Mouse (Mus musculus): Measurements from ENCODE around the gene Olfr544.
A peak's percentile ranks its signal among the peaks of the same experiment; 100 is the strongest.

The Olfr544 gene

DNA sequence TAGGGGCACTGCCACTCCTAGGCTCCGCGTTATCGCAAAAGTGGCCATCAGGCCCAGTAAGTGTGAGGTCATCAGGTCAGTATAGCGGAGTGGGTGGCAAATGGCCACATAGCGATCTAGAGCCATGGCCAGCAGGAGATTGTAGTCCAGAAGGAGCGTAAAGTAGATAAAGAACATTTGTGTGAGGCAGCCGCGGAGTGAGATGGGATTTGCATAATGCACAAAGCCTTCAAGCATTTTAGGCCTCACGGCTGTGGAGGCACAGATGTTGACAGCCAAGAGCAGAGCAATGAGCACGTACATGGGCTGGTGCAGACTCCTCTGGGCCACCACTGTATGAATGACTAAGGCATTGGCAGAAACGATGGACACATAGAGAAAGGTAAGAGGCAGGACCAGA lies 10.7 kb downstream of the Olfr544 start:
- DNase-seq (ENCODE audit: low spot score), result no peak

GRCm38 (mm10) chr7:102476601-102477000 lies 11.5 kb downstream of the Olfr544 start:
- no peak for DNase-seq (ENCODE audit: low spot score)

DNA sequence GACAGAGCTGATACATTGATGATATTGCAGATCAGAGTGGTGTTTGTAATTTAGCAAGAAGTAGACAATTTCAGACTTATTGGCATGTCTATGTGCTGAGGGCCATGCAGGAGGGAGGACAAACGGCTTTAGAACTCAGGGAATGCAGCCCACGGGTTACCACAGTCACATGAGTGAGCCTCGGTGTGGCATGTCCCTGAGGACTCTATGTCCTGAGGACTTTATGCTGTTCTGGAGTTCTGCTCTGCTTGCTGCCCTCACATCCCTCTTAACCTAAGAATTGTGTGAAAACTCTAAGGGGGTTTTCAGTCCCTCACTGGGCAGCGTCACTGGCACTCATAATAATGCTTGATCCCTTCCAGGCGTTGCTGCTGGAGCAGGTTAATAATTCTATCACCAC lies 15.4 kb downstream of the Olfr544 start:
- DNase-seq (ENCODE audit: low spot score), result no peak

- DNase-seq (ENCODE audit: low spot score), result no peak
Measured at GRCm38 (mm10) chr7:102467566-102467965, 20.5 kb downstream of the Olfr544 start.

- no peak for DNase-seq (ENCODE audit: low spot score)
Measured at GRCm38 (mm10) chr7:102458618-102459380, 29.3 kb downstream of the Olfr544 start.

- DNase-seq (ENCODE audit: low spot score), result no peak
Measured at GRCm38 (mm10) chr7:102446438-102446837, 41.7 kb downstream of the Olfr544 start.

DNA sequence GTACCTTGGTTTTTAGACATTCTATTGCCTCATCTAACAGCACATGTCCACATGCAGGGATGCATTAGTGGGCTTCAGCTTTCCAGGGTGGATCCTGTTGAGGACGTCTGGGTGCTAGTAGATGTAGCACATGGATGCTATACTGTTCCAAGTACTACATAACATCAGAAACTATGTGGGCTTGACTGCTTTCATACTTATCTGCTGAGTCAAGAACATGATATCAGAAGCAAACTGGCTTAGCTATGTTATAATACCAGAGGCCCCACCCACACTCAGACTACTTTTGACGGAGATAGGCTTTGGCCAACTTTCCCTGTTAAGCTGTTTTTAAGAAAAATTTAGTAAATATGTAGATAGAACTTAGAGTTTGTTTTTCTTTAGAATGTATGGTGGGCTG lies 43.8 kb downstream of the Olfr544 start:
- no peak for DNase-seq (ENCODE audit: low spot score)

DNA sequence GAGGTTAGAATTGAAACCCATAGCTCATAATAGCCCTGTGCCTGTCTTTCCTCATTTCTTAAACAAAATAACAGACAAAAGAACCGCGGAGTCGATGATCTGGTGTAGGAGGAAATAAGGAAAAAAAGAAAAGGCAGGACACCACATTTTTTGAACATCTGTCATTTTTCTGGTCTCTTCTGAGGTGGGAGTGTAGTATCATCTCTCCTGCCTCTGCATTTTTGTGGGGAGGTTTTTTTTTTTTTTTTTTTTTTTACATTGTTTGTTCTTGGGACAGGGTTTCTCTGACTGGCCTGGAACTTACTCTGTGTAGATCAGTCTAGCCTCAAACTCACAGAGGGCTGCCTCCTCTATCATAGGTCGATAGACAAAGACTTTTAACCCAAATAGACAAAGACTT lies 45.7 kb downstream of the Olfr544 start:
- DNase-seq (ENCODE audit: low spot score), result no peak

DNA sequence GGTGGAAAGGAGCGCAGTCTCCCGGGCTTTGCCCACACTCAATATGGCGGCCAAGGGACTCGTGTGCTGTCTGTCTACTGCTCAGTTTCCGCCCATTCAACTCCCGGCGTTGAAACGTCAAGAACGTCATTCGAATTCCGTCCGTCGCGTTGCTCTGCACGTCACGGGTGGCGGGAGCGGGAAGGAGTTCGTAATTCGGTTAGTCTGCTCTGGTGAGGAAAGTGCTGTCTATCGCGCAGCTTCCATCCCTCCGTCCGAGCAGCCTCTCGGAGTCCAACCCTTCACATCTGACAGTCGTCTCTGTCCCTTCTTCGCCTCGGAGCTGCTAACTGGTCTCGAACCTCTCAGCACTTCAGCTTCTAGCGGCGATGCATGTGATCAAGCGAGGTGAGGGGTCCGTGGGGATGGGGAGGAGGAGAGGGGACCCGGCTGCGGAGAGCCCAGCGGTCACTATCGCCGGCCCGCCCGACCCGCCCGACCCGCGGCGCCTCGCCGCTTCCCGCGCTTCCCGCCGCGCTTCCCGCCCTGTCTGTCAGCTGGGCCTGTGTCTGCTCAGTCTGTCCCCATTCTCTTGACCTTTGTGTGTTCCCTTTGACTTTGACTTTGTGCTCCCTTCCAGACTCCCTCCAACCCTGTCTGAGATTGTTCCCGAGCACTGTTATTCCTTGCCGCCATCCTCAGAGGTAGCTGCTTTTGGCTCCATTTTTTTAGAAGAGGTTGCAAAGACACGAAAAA lies 46.3 kb downstream of the Olfr544 start, which contains the start of gene Rrm1:
Rrm1 (plus strand) TSS at position 39 of the 735 bp plus-strand sequence.
- peak; percentile 96 for DNase-seq (ENCODE audit: low spot score)

DNA sequence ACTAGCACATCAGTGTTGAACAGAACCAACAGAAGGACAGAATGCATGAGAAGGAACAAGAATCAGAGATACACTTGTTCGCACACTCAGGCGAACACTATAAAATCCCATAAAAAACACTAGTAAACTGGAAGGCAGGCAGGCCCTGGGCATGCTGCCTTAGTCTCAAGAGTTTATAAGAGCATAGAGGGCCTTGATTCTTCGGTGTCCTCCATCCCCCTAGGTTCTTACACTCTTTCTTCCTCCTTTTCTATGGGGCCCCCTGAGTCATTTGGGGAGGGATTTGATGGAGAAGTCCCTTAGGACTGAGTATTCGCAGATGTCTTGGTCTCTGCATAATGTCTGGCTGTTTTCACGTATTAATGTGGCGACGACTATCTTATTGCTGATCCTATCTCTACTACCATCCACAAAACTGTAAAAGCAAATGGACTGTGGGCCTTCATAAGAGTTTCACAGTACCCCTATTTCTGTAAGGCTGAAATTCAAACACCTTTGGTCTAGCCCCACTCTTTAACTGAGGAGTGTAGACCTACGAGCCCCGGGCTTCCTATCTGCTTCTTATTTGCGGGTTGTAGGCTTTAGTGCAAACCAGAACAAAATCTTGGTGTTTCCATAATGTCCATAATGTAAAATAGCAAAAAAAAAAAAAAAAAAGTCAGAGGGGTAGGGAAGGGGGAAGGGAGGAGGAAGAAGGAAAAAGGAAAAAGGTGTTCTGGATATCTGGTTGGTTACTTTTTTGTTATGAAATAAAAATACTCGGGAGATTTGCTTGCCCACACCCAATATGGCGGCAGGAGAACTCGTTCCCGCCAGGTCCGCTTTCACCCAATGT lies 47.1 kb downstream of the Olfr544 start:
- peak; percentile 35 for DNase-seq (ENCODE audit: low spot score)

DNA sequence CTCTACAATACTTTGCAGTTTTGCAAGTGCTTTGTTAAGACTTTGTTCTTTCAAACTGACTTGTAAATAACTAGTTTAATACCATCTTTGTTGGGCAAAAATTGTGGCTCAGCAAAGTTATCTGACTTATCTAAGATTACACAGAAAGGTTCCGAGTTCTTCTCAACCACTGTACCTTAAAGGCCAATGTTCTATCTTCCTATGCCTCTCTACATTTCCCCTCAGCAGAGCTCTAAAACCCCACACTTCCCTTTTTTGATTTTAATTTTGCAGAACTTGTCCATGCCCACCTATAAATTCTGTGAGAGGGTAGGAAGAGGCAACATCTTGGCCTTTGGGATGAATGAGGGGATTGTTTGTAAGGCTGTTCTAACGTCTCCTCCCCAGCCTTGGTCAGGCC lies 53.8 kb downstream of the Olfr544 start:
- no peak for DNase-seq (ENCODE audit: low spot score)
